Mouse (Mus musculus): Measurements from ENCODE around the gene Frmd8. TPM values are rescaled to one million over a fixed set of nuclear protein-coding genes. Genes with fewer than 3 reads are reported as not detected.

Frmd8 gene
- polyA plus RNA-seq, 1 experiment from 2014 or later, result 20.6 TPM

- H3K27me3 ChIP-seq (replicated peaks; ENCODE audit: control insufficient read depth, insufficient read depth, low read length), result no peaks in the 10 kb centered on the region
- no peak for DNase-seq (ENCODE audit: low spot score)
- no peak for ATAC-seq (ENCODE audit: low read depth)
- H3K9me3 ChIP-seq (ENCODE audit: control insufficient read depth, low read length), result no peaks in the 10 kb centered on the region
- H3K4me2 ChIP-seq (ENCODE audit: low read depth, low read length), result peak overlapping the region; percentile 57
- H3K4me1 ChIP-seq (ENCODE audit: control insufficient read depth, insufficient read depth, low read length), result peaks cover 47% of the 10 kb centered on the region
- 26% methylated on average over 13 of the region's 13 CpGs for WGBS
- peak overlapping the region; percentile 96 for H3K27ac ChIP-seq (replicated peaks; ENCODE audit: low read depth, low read length)
- peak overlapping the region; percentile 47 for H3K9ac ChIP-seq (ENCODE audit: low read depth, low read length)
- no peak overlapping the region for H3K4me3 ChIP-seq (ENCODE audit: low read depth, low read length)
- H3K36me3 ChIP-seq (ENCODE audit: control insufficient read depth, insufficient read depth, low read length), result peaks cover 15% of the 10 kb centered on the region
Measured at GRCm38 (mm10) chr19:5848826-5849672, 26.0 kb downstream of the Frmd8 start.

DNA sequence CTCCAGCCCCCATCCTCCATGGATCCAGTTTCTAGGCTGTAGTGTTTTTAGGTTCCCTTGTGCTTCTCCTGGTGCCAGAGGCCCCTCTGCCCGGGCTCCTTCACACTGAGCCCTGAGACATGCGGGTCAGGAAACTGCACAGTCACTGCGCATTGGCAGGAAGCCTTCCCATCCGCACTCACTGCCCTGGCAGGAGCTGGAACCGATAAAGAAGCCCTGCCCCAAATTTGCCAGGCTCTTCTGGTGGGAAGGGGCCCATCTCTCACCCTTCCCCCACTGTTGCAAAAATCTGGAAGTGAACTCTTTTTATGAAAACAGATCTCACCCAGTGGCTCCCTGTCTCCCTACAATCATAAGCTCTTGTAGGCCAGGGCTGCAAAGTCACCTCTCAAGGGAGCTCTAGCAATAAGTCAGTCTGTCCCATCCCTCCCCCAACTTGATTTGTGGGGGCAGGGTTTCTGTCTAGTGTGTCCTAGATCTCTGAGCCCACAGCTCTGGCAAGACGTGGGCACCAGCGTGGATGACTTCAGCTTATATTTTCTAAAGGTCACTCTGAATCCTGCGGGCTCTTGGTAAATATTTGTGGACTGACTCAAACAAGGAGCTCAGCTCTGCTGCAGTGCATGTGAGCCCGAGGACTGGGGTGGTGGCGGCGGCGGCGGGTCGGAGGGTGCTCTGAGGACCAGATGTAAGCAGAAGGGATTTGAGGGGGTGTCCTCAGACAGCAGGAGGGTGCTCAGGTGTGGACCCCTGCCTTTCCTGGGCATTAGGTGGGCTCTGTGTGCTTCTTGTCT, 26.8 kb downstream of the Frmd8 start:
- Histone ChIP-seq H3K27ac (replicated peaks; ENCODE audit: low read depth, low read length) (peak overlapping the region; percentile 96), H3K9me3 (ENCODE audit: control insufficient read depth, low read length) (no peaks in the 10 kb centered on the region), H3K9ac (ENCODE audit: low read depth, low read length) (peak overlapping the region; percentile 47), H3K4me3 (ENCODE audit: low read depth, low read length) (no peak overlapping the region; the same call in 1 of the 2 replicates), H3K4me1 (ENCODE audit: control insufficient read depth, insufficient read depth, low read length) (peaks cover 55% of the 10 kb centered on the region), H3K27me3 (replicated peaks; ENCODE audit: control insufficient read depth, insufficient read depth, low read length) (no peaks in the 10 kb centered on the region), H3K36me3 (ENCODE audit: control insufficient read depth, insufficient read depth, low read length) (peaks cover 15% of the 10 kb centered on the region), H3K4me2 (ENCODE audit: low read depth, low read length) (peak overlapping the region; percentile 57)
- no peak for ATAC-seq (ENCODE audit: low read depth)
- WGBS, result 38% methylated on average over 14 of the region's 14 CpGs
- no peak for DNase-seq (ENCODE audit: low spot score)

GRCm38 (mm10) chr19:5847306-5847796, 27.7 kb downstream of the Frmd8 start:
- Histone ChIP-seq H3K27ac (replicated peaks; ENCODE audit: low read depth, low read length) (peak overlapping the region; percentile 96), H3K4me2 (ENCODE audit: low read depth, low read length) (peak overlapping the region; percentile 57), H3K27me3 (replicated peaks; ENCODE audit: control insufficient read depth, insufficient read depth, low read length) (no peaks in the 10 kb centered on the region), H3K9me3 (ENCODE audit: control insufficient read depth, low read length) (no peaks in the 10 kb centered on the region), H3K9ac (ENCODE audit: low read depth, low read length) (peak overlapping the region; percentile 54), H3K36me3 (ENCODE audit: control insufficient read depth, insufficient read depth, low read length) (peaks cover 7% of the 10 kb centered on the region), H3K4me1 (ENCODE audit: control insufficient read depth, insufficient read depth, low read length) (peaks cover 64% of the 10 kb centered on the region), H3K4me3 (ENCODE audit: low read depth, low read length) (0 out of 2 replicates have a peak overlapping the region, but pooled peaks have one; percentile 32)
- DNase-seq (ENCODE audit: low spot score) (no peak), ATAC-seq (ENCODE audit: low read depth) (no peak)
- WGBS, result 44% methylated on average over 4 of the region's 4 CpGs

DNA sequence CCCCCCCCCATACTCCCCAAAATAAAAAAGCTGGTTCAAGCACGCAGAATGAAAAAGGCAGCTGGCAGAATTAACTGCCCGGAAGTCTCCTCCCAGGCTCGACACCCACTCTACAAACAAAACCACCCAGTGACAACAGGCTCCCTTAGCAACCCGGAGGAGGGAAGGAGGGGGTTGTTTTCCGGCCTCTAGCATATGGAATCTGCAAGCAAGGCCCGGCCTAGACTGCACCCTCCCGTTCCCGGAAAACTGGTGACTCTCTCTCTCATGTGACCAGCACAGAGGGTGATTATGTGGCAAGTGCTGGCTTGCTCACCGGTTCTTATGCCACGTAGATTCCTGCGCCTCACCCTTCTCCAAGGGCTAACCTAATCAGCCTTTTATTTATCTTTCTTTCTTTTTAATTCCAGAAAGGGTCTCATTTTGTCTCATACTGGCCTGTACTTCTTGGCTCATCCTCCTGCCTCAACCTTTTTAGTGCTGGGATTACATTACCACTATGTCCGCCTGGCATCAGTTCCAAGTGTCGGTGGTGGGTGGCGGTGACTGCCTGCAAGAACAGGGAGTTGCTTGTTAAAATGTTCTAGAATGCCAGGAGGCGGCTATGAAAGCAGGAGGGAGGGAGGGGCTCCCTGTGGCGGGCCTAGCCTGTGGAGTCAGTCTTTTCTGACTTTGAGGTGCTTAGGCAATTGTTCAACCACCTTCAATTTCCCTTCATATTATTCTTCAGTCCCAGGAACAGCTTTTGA, 28.3 kb downstream of the Frmd8 start:
- Histone ChIP-seq H3K36me3 (ENCODE audit: control insufficient read depth, insufficient read depth, low read length) (peaks cover under 1% of the 10 kb centered on the region; the same call in 1 of the 2 replicates), H3K27ac (replicated peaks; ENCODE audit: low read depth, low read length) (peak overlapping the region; percentile 96), H3K9me3 (ENCODE audit: control insufficient read depth, low read length) (no peaks in the 10 kb centered on the region), H3K4me1 (ENCODE audit: control insufficient read depth, insufficient read depth, low read length) (peaks cover 65% of the 10 kb centered on the region), H3K27me3 (replicated peaks; ENCODE audit: control insufficient read depth, insufficient read depth, low read length) (no peaks in the 10 kb centered on the region), H3K4me2 (ENCODE audit: low read depth, low read length) (peak overlapping the region; percentile 57), H3K9ac (ENCODE audit: low read depth, low read length) (peak overlapping the region; percentile 54), H3K4me3 (ENCODE audit: low read depth, low read length) (peak overlapping the region; percentile 32)
- peak; percentile 97 for DNase-seq (ENCODE audit: low spot score)
- 5% methylated on average over 16 of the region's 16 CpGs for WGBS
- ATAC-seq (ENCODE audit: low read depth), result peak; percentile 87

DNA sequence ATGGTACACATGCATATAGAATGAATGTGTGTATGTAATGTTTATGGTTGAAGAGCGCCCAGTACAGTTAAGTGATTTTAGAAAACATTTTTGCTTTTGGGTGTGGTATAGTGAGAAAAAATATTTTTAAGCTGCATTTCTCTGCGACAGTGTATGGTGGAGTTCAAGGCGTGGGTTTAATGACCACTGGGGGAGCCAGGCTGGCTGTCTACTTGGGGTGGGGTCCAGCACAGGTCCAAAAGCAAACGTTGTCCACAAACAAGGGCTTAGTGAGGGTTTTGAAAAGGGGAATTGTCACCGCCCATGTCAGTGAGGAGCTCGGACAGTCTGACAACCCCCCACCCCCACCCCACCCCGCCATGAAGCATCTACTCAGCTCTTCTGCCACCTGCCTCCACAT, 28.9 kb downstream of the Frmd8 start:
- Histone ChIP-seq H3K9ac (ENCODE audit: low read depth, low read length) (peak overlapping the region; percentile 54), H3K4me3 (ENCODE audit: low read depth, low read length) (peak overlapping the region; percentile 32), H3K4me2 (ENCODE audit: low read depth, low read length) (peak overlapping the region; percentile 57), H3K9me3 (ENCODE audit: control insufficient read depth, low read length) (no peaks in the 10 kb centered on the region), H3K27ac (replicated peaks; ENCODE audit: low read depth, low read length) (peak overlapping the region; percentile 96), H3K4me1 (ENCODE audit: control insufficient read depth, insufficient read depth, low read length) (peaks cover 68% of the 10 kb centered on the region), H3K27me3 (replicated peaks; ENCODE audit: control insufficient read depth, insufficient read depth, low read length) (no peaks in the 10 kb centered on the region), H3K36me3 (ENCODE audit: control insufficient read depth, insufficient read depth, low read length) (no peaks in the 10 kb centered on the region)
- DNase-seq (ENCODE audit: low spot score), result no peak
- peak; percentile 31 for ATAC-seq (ENCODE audit: low read depth)
- WGBS, result under 1% methylated on average over 7 of the region's 7 CpGs

DNA sequence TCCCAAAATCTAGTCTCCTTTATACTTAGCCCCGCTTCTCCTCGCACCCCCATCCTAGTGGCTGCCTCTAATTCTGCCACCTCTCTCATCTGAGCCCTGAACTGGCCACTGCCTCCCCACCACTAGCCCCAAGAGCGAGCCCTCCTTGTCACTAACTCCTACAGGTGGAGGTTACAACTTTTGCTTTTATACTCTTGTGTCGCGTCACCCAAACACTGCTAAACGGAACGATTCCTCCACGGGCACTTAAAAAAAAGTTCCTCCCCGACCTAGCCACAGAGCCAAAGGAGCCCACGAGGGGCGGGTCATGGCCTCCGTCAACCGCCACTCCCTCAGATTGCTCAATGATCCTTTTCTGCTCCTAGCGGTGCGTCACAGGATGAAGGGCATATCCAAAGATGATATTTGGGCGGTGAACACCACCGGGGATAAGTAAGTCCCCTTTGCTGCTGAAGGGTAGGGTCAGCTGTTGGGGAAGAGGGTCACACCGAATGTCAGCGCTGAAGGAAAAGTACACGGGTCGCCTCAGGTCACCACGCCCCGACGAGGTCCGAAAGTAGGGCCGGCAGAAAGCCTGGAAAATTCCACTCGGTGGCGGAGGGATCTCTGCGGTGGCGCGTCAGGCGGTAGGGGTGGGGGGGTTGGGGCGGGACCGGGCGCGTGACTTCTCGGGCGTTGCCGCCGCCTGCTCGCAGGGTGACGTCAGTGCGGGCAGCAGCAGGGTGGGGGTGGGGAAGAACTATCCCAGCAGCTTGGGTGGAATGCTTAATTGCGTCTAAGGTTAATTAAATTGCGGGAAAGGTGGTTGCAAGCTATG, 29.5 kb downstream of the Frmd8 start:
- Histone ChIP-seq H3K4me1 (ENCODE audit: control insufficient read depth, insufficient read depth, low read length) (peaks cover 68% of the 10 kb centered on the region), H3K4me2 (ENCODE audit: low read depth, low read length) (peak overlapping the region; percentile 57)
- peak; percentile 26 for ATAC-seq (ENCODE audit: low read depth)

DNA sequence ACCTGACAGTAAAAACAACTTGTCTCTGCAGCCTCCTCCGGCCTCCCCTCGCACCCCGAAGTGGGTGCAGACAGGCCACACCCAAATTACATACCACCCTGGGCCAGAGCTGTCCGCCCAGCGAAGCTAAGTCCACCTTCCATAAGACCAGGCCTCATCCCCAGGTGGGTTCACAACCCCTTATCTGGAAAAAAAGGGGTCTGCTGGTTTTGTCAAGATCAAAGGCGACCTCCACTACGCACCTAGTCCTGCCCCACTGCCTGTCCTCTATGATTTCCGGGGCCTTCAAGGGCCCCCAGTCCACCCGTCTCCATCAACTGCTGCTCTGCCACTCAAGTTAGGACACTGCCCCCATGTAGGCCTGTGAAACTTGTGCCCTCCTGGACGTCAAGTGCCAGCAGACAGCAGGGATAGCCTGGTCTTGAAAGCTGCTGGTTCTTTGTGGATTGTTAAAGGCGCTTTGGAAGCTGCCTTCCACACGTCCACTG, 30.2 kb downstream of the Frmd8 start:
- 64% methylated on average over 12 of the region's 12 CpGs for WGBS
- peak overlapping the region; percentile 32 for H3K4me3 ChIP-seq (ENCODE audit: low read depth, low read length)
- DNase-seq (ENCODE audit: low spot score), result no peak
- H3K27ac ChIP-seq (replicated peaks; ENCODE audit: low read depth, low read length), result peak overlapping the region; percentile 96
- H3K9me3 ChIP-seq (ENCODE audit: control insufficient read depth, low read length), result no peaks in the 10 kb centered on the region
- no peaks in the 10 kb centered on the region for H3K36me3 ChIP-seq (ENCODE audit: control insufficient read depth, insufficient read depth, low read length)
- no peak for ATAC-seq (ENCODE audit: low read depth)
- peaks cover 70% of the 10 kb centered on the region for H3K4me1 ChIP-seq (ENCODE audit: control insufficient read depth, insufficient read depth, low read length)
- H3K9ac ChIP-seq (ENCODE audit: low read depth, low read length), result peak overlapping the region; percentile 60
- H3K27me3 ChIP-seq (replicated peaks; ENCODE audit: control insufficient read depth, insufficient read depth, low read length), result no peaks in the 10 kb centered on the region
- peak overlapping the region; percentile 57 for H3K4me2 ChIP-seq (ENCODE audit: low read depth, low read length)

More for the DNA sequence above, 29.5 kb downstream of the Frmd8 start:
- Histone ChIP-seq H3K27me3 (replicated peaks; ENCODE audit: control insufficient read depth, insufficient read depth, low read length) (no peaks in the 10 kb centered on the region), H3K9ac (ENCODE audit: low read depth, low read length) (peak overlapping the region; percentile 60), H3K9me3 (ENCODE audit: control insufficient read depth, low read length) (no peaks in the 10 kb centered on the region), H3K27ac (replicated peaks; ENCODE audit: low read depth, low read length) (peak overlapping the region; percentile 96), H3K4me3 (ENCODE audit: low read depth, low read length) (peak overlapping the region; percentile 32), H3K36me3 (ENCODE audit: control insufficient read depth, insufficient read depth, low read length) (no peaks in the 10 kb centered on the region)
- DNase-seq (ENCODE audit: low spot score), result peak; percentile 95
- WGBS, result 5% methylated on average over 44 of the region's 45 CpGs

All from embryonic facial prominence, embryonic 14.5 days (tissue).